Mouse (Mus musculus) B cell, adult 2 months (primary cell): ENCODE measurements around the gene Sptlc2.
"Not testable (repeated sequence)": the region's sequence is repeated elsewhere in the genome, so short reads cannot be mapped to it uniquely, and the experiment has no call there.

Experiments used
- DNase-seq, 2 experiments: peaks; one replicate each; pipeline ENCODE4 v3.0.0; 2022

The Sptlc2 gene

GRCm38 (mm10) chr12:87330213-87330612 lies 57.9 kb downstream of the Sptlc2 start:
- DNase-seq, result no peak

GRCm38 (mm10) chr12:87328025-87328424 lies 60.1 kb downstream of the Sptlc2 start:
- DNase-seq, result no peak

- DNase-seq, result no peak
Measured at GRCm38 (mm10) chr12:87327610-87328009, 60.5 kb downstream of the Sptlc2 start.

GRCm38 (mm10) chr12:87325452-87325851 lies 62.7 kb downstream of the Sptlc2 start:
- DNase-seq, result no peak

GRCm38 (mm10) chr12:87319229-87319628 lies 68.9 kb downstream of the Sptlc2 start:
- DNase-seq, result no peak

GRCm38 (mm10) chr12:87317951-87318350 lies 70.2 kb downstream of the Sptlc2 start:
- DNase-seq, result no peak

- DNase-seq, result no peak
Measured at GRCm38 (mm10) chr12:87313098-87313497, 75.1 kb downstream of the Sptlc2 start.

- DNase-seq, result not testable (repeated sequence)
Measured at GRCm38 (mm10) chr12:87306584-87306844, 81.6 kb downstream of the Sptlc2 start.

GRCm38 (mm10) chr12:87305767-87306583 lies 82.2 kb downstream of the Sptlc2 start:
- DNase-seq, result no peak

- no peak for DNase-seq
Measured at GRCm38 (mm10) chr12:87301189-87301588, 87.0 kb downstream of the Sptlc2 start.

- DNase-seq, result peak in 1 of 2 experiments; percentile 18
Measured at GRCm38 (mm10) chr12:87300441-87300690, 87.8 kb downstream of the Sptlc2 start.

- peak; percentile 14 to 24 for DNase-seq
Measured at GRCm38 (mm10) chr12:87299657-87300440, 88.3 kb downstream of the Sptlc2 start, which contains the start of gene Ism2. TSS of gene Ism2 (minus strand) at chr12:87299705.

GRCm38 (mm10) chr12:87299037-87299656 lies 89.0 kb downstream of the Sptlc2 start:
- peak in 1 of 2 experiments; percentile 8 for DNase-seq

GRCm38 (mm10) chr12:87293934-87294333 lies 94.2 kb downstream of the Sptlc2 start:
- DNase-seq, result no peak

- no peak for DNase-seq
Measured at GRCm38 (mm10) chr12:87289100-87289499, 99.1 kb downstream of the Sptlc2 start.

- no peak for DNase-seq
Measured at GRCm38 (mm10) chr12:87284726-87285125, 103.4 kb downstream of the Sptlc2 start.

GRCm38 (mm10) chr12:87284268-87284667 lies 103.9 kb downstream of the Sptlc2 start:
- DNase-seq, result no peak

GRCm38 (mm10) chr12:87283706-87284105 lies 104.4 kb downstream of the Sptlc2 start:
- no peak for DNase-seq

GRCm38 (mm10) chr12:87282743-87283142 lies 105.4 kb downstream of the Sptlc2 start:
- DNase-seq, result no peak

- no peak for DNase-seq
Measured at GRCm38 (mm10) chr12:87281766-87282165, 106.4 kb downstream of the Sptlc2 start.

- DNase-seq, result no peak
Measured at GRCm38 (mm10) chr12:87279879-87280278, 108.3 kb downstream of the Sptlc2 start.

- DNase-seq, result no peak
Measured at GRCm38 (mm10) chr12:87279350-87279749, 108.8 kb downstream of the Sptlc2 start.

GRCm38 (mm10) chr12:87278118-87278730 lies 109.9 kb downstream of the Sptlc2 start:
- DNase-seq, result no peak

- not testable (repeated sequence) for DNase-seq
Measured at GRCm38 (mm10) chr12:87277251-87277650, 110.9 kb downstream of the Sptlc2 start.
